Mouse (Mus musculus): ENCODE measurements around the gene Plin5.
"Not testable (repeated sequence)": the region's sequence is repeated elsewhere in the genome, so short reads cannot be mapped to it uniquely, and the experiment has no call there.

Gene Plin5

GRCm38 (mm10) chr17:56074097-56074826 lies 43.1 kb downstream of the Plin5 start:
- peak; percentile 80 to 88 for DNase-seq (ENCODE audit: low spot score in 2 of 2)

- no peak for DNase-seq (ENCODE audit: low spot score in 2 of 2)
Measured at GRCm38 (mm10) chr17:56072243-56072642, 45.2 kb downstream of the Plin5 start.

- no peak for DNase-seq (ENCODE audit: low spot score in 2 of 2)
Measured at GRCm38 (mm10) chr17:56071126-56071525, 46.3 kb downstream of the Plin5 start.

GRCm38 (mm10) chr17:56069066-56069465 lies 48.3 kb downstream of the Plin5 start:
- DNase-seq (ENCODE audit: low spot score in 2 of 2), result no peak

GRCm38 (mm10) chr17:56066451-56066850 lies 50.9 kb downstream of the Plin5 start:
- no peak for DNase-seq (ENCODE audit: low spot score in 2 of 2)

- DNase-seq (ENCODE audit: low spot score in 2 of 2), result not testable (repeated sequence)
Measured at GRCm38 (mm10) chr17:56065715-56066114, 51.7 kb downstream of the Plin5 start.

- DNase-seq (ENCODE audit: low spot score in 2 of 2), result no peak
Measured at GRCm38 (mm10) chr17:56062081-56062480, 55.3 kb downstream of the Plin5 start.

Data from urinary bladder, postnatal 36 days (tissue).